Mouse (Mus musculus): ENCODE results near the gene Taar8b.
A peak's percentile ranks its signal among the peaks of the same experiment; 100 is the strongest.
"Not testable (repeated sequence)": the region's sequence is repeated elsewhere in the genome, so short reads cannot be mapped to it uniquely, and the experiment has no call there.

Gene Taar8b

GRCm38 (mm10) chr10:24092194-24092593 is at the start of gene Taar8b:
Gene Taar8b, minus strand, starts transcription at chr10:24092294.
- no peak for DNase-seq (ENCODE audit: low spot score in 2 of 2)

DNA sequence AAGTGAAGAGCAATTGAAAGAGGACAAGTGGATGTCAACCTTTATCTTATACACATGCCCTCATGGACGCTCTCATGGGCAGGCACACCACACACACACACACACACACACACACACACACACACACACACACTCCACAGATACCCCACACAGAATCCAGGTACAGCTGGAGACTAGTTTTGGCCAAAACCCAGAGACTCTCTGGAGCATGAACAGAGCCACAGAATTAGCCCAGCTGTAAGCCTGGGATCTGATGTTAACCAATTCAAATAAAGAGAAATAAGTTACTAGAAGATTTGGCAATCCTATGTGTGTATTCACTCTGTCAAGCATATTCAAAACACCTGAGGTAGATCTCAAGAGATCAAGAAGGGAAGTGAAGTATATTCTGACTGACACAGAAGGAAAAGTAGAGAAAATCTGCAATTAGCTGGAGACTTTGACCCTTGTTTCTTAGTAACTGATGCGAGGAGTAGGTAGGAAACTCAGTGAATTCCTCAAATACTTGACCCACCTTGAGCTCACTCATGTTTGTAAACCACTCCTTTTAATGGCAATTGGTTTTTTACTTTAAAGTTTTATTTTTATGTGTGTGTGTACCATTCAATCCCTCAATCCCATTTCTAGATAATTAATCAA is 46.6 kb upstream of the Taar8b start:
- no peak for DNase-seq (ENCODE audit: low spot score in 2 of 2)

- no peak for DNase-seq (ENCODE audit: low spot score in 2 of 2)
Measured at GRCm38 (mm10) chr10:24134071-24134645, 42.1 kb upstream of the Taar8b start.

DNA sequence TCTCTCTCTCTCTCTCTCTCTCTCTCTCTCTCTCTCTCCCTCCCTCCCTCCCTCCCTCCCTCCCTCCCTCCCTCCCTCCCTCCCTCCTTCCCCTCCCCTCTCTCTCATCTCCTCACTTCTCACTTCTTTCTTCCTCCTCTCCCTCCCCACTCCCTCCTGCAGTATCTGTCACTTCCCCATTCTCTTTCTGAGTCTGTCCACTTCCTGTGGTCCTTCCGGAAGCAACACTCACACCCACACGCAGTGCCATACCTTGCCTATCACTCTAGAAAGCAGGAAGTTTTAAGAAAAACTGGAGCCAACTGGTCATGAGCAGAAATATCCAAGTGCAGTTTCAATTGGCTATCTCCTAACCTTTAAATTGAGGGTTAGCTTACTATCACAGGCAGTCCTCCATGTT is 41.0 kb upstream of the Taar8b start:
- no peak for DNase-seq (ENCODE audit: low spot score in 2 of 2)

GRCm38 (mm10) chr10:24132273-24132672 is 40.2 kb upstream of the Taar8b start:
- DNase-seq (ENCODE audit: low spot score in 2 of 2) = no peak

DNA sequence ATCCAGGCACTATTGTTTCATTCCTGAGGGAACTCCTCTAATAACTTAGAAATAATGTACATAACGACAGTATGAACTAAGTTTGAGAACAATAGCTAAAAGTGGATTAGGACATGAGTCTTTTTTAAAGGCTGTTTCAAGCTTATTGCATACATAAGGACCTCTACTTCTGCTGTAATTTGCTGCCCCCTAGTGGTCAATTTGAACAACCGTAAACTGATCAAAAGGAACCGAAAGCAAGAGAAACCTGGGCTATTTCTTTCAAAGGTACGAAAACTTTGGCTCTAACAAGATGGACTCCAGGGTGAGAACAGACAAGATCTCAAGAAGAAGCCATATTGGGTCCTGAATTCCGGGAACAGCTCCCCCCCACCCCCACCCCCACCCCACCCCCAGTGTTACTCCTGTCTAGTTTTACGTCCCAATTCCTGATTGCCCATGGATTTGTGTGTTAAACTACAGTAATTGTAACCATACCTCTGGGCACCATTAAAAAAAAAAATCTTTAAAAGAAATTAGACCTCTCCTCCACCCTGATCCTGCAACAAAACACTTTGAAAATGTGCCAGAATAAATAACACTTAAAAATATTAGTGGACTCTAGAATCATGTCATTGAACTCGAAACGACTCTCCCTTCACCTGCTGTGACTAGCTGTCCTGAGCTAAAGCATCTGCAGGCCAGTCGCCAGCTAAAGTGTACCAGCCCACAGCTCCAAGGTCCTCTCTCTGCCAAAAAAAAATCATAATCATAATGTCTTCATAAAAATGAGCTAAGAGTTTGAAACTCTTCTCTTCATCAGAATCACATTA is 39.6 kb upstream of the Taar8b start:
- DNase-seq (ENCODE audit: low spot score in 2 of 2) = peak in 1 of 2 experiments; percentile 42

DNA sequence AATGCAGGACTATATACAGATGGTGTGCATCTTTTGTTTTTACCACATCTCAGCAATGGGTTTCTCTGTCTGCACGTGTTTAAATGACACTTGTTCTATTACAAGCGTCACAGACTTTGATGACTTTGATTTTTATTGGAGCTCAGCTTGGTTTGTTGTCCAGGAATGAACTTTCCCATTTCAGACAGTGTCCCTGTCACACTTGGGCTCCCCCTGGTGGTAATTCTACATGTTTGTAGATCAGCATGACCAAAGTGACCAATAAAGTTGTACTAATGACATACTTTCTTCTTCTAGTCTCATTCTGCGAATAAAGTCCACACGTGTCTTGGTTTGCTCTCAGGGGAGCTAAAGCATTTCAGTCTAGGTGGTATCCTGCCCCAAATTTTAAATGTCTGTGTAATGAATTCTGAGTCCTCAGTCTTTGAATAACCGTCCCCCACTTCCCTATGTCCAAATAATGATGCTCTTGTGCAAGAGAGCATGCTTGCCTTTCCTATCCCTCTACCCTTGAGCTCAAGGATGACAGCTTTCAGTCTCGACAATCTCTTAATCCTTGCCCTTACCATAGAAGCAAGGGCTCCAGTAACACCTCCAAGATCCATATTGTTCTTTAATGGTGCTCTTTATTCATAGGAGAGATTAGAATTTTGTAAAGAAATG is 19.2 kb upstream of the Taar8b start:
- peak in 1 of 2 experiments; percentile 27 for DNase-seq (ENCODE audit: low spot score in 2 of 2)

- DNase-seq (ENCODE audit: low spot score in 2 of 2) = not testable (repeated sequence)
Measured at GRCm38 (mm10) chr10:24109434-24109833, 17.3 kb upstream of the Taar8b start, which contains the start of gene Taar9. Gene Taar9, minus strand, starts transcription at chr10:24109534.

DNA sequence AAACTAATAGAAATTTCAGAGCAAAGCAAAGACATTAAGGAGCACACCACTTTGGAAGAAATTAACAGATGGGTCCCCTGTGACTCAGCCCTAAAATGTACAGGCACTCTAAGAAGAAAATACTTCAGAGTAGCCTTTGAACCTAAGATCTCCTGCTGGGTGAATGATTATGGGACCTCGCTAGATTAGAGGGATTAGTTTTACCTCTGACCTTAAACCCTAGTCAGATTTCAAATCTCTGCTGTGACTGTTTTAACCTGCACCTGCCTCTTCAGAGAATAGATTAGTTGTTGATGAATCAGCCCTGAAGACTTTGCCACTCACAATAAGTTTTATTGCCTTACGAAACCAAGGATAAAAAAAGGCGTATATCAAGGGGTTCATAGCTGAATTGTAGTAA is 16.1 kb upstream of the Taar8b start:
- DNase-seq (ENCODE audit: low spot score in 2 of 2) = no peak

GRCm38 (mm10) chr10:24107747-24108146 is 15.7 kb upstream of the Taar8b start:
- DNase-seq (ENCODE audit: low spot score in 2 of 2) = no peak

- DNase-seq (ENCODE audit: low spot score in 2 of 2) = not testable (repeated sequence)
Measured at GRCm38 (mm10) chr10:24103299-24103698, 11.2 kb upstream of the Taar8b start.

- not testable (repeated sequence) for DNase-seq (ENCODE audit: low spot score in 2 of 2)
Measured at GRCm38 (mm10) chr10:24101812-24102211, 9.7 kb upstream of the Taar8b start, which contains the start of gene Taar8c. Gene Taar8c, minus strand, starts transcription at chr10:24101912.

DNA sequence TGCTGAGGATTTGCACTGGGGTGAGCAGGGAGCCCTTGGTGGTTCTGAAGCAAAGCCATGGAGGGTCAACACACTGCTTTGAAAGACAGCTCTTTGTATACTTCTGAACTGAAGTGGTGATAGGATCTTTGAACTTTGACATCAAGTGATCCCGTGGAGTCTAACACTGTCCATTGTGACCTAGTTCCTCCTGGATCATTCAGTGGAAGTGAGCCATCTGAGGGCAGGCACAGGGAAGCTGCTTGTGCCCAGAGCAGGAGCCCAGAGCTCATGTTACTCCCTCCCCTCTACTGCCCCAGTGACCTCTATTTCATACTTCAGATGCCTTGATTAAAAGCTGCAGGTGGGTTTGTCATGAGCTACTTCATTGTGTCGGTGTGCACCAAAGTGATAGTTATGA is 4.9 kb upstream of the Taar8b start:
- DNase-seq (ENCODE audit: low spot score in 2 of 2) = not testable (repeated sequence)

DNA sequence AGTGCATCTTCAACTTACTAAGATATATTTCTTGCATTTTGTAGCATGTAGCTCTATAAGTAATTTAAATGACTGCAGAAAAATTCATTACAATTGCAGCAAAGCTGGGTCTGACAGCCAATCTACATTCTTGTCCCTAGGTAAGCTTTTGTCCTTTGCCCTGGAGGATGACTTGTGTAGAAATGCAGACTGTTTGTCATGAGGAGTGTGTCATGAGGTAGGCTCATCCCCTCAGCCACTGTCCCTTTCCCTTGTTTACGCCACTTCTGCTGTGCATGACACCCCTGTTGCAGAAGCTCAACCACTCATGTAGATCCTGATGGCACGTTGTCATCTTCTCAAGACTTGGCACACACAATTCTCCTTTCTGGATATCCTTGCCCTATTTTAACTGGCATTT is 4.9 kb downstream of the Taar8b start:
- DNase-seq (ENCODE audit: low spot score in 2 of 2) = no peak

DNA sequence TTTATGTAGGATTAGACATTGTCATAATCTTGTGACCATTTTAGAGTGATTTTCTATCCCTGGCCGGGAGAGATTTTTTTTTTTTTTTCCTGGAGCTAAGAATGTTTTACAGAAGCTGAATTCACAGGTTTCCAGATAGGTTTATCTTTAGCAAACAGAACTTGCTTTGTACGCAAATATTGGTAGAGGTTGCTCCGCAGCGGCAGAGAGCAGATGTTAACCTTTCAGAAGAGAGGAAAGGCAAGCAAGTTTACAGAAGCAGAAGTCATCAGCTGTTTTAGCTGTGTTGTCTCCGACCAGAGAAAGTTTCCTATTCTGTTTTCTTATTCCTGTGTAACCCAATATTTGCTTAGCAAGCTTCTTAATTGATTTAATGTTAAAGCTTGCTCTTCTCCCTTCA is 5.5 kb downstream of the Taar8b start:
- DNase-seq (ENCODE audit: low spot score in 2 of 2) = no peak

- no peak for DNase-seq (ENCODE audit: low spot score in 2 of 2)
Measured at GRCm38 (mm10) chr10:24085936-24086335, 6.2 kb downstream of the Taar8b start.

GRCm38 (mm10) chr10:24080166-24080565 is 11.9 kb downstream of the Taar8b start:
- DNase-seq (ENCODE audit: low spot score in 2 of 2) = peak in 1 of 2 experiments; percentile 22

- DNase-seq (ENCODE audit: low spot score in 2 of 2) = not testable (repeated sequence)
Measured at GRCm38 (mm10) chr10:24076200-24076599, 15.9 kb downstream of the Taar8b start, which contains the start of gene Taar8a. Gene Taar8a, plus strand, starts transcription at chr10:24076500.

DNA sequence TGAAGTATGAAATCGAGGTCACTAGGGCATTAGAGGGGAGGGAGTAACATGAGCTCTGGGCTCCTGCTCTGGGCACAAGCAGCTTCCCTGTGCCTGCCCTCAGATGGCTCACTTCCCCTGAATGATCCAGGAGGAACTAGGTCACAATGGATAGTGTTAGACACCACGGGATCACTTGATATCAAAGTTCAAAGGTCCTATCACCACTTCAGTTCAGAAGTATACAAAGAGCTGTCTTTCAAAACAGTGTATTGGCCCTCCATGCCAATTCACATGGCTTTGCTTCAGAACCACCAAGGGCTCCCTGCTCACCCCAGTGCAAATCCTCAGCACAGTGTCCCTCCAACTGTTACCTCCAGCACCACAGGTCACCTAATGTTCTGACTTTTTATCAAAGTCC is 17.3 kb downstream of the Taar8b start:
- not testable (repeated sequence) for DNase-seq (ENCODE audit: low spot score in 2 of 2)

GRCm38 (mm10) chr10:24058986-24059385 is 33.1 kb downstream of the Taar8b start:
- no peak for DNase-seq (ENCODE audit: low spot score in 2 of 2)

DNA sequence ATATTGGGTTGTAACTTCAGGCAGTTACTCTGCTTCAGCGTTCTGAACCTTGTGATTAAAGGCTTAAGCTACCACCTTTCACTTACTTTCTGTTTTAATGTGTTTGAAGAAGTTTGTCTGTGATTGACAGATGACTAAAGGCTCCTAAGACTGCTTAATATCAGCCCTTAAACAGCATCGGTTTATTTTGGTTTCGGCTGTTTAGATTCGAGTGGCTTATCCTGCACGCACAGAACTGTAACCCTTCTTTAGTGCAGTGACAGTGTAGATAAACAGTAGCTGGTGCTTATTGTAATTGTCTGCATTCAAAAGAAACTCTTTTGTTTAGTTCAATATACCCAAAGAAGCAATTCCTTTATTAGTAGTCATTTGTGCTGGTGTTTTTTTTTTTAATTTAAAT is 40.1 kb downstream of the Taar8b start:
- no peak for DNase-seq (ENCODE audit: low spot score in 2 of 2)

DNA sequence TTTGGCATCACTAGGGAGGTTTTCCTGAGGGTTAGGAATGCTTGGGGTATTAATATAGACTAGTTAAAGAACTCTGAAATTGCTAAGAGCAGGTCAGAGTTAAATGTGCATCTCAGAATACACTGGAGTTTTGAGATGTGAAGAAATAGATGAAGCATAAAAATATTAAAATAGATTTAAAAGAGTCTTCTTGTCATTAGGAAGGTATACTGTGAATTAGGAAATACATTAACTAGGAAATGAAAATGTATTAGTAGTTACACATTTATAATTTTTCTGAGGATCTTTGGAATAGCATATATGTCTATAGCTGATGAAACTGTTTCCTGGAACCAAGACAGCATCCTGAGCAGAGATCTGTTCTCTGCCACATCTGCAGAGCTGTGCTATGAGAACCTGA is 42.9 kb downstream of the Taar8b start, which contains the start of gene Taar7f:
Gene Taar7f (plus strand): TSS at position 301 of the 400 bp plus-strand sequence.
- no peak for DNase-seq (ENCODE audit: low spot score in 2 of 2)

Measured in cerebellum, postnatal 4 days (tissue).